Mouse (Mus musculus) ovary, adult 18-20 months (tissue): Measurements from ENCODE around the gene Flvcr1.

ENCODE experiments used
- DNase-seq: peaks from one replicate; pipeline ENCODE4 v3.0.0; 2022; ENCODE audit warnings: low spot score, mixed read lengths

The Flvcr1 gene

GRCm38 (mm10) chr1:191026021-191026713 is at the start of gene Flvcr1:
Flvcr1 (minus strand) TSS chr1:191026158.
- peak; percentile 99 for DNase-seq

GRCm38 (mm10) chr1:191075199-191075883 is 49.4 kb upstream of the Flvcr1 start:
- DNase-seq = no peak

- DNase-seq = no peak
These were observed 47.5 kb upstream of the Flvcr1 start for GRCm38 (mm10) chr1:191073486-191073885.

- peak; percentile 28 for DNase-seq
These were observed 47.0 kb upstream of the Flvcr1 start for GRCm38 (mm10) chr1:191073001-191073400.

- no peak for DNase-seq
These were observed 46.5 kb upstream of the Flvcr1 start for GRCm38 (mm10) chr1:191072329-191072913.

GRCm38 (mm10) chr1:191071613-191072012 is 45.7 kb upstream of the Flvcr1 start:
- DNase-seq = no peak

- DNase-seq = no peak
These were observed 44.3 kb upstream of the Flvcr1 start for GRCm38 (mm10) chr1:191070259-191070658.

- DNase-seq = no peak
These were observed 42.4 kb upstream of the Flvcr1 start for GRCm38 (mm10) chr1:191068377-191068776.

GRCm38 (mm10) chr1:191065188-191065587 is 39.2 kb upstream of the Flvcr1 start:
- no peak for DNase-seq

- DNase-seq = no peak
These were observed 38.6 kb upstream of the Flvcr1 start for GRCm38 (mm10) chr1:191064535-191064934.

- no peak for DNase-seq
These were observed 37.7 kb upstream of the Flvcr1 start for GRCm38 (mm10) chr1:191063700-191064099.

- DNase-seq = peak; percentile 72
These were observed 37.0 kb upstream of the Flvcr1 start, which contains the start of the genes Tatdn3 and Nsl1 for GRCm38 (mm10) chr1:191062781-191063485. Tatdn3 (minus strand) TSS chr1:191062932. Nsl1 (plus strand) TSS chr1:191063012.

GRCm38 (mm10) chr1:191062241-191062780 is 36.4 kb upstream of the Flvcr1 start:
- DNase-seq = no peak

GRCm38 (mm10) chr1:191057461-191057860 is 31.5 kb upstream of the Flvcr1 start:
- DNase-seq = no peak

- no peak for DNase-seq
These were observed 29.5 kb upstream of the Flvcr1 start for GRCm38 (mm10) chr1:191055533-191055873.

- DNase-seq = no peak
These were observed 29.0 kb upstream of the Flvcr1 start for GRCm38 (mm10) chr1:191054870-191055532.

GRCm38 (mm10) chr1:191053555-191053954 is 27.6 kb upstream of the Flvcr1 start:
- DNase-seq = no peak

GRCm38 (mm10) chr1:191046231-191046824 is 20.4 kb upstream of the Flvcr1 start:
- DNase-seq = no peak

GRCm38 (mm10) chr1:191045264-191045663 is 19.3 kb upstream of the Flvcr1 start:
- no peak for DNase-seq

GRCm38 (mm10) chr1:191042688-191043087 is 16.7 kb upstream of the Flvcr1 start:
- DNase-seq = no peak

- no peak for DNase-seq
These were observed 16.1 kb upstream of the Flvcr1 start for GRCm38 (mm10) chr1:191042106-191042505.
